Mouse (Mus musculus): ENCODE data around the gene Brdt. TPM values are rescaled to one million over a fixed set of nuclear protein-coding genes. Genes with fewer than 3 reads are reported as not detected.
A peak's percentile ranks its signal among the peaks of the same experiment; 100 is the strongest.

Brdt gene
- polyA plus RNA-seq, 1 experiment from 2014 or later: 0.64 TPM

GRCm38 (mm10) chr5:107342891-107343290 lies 11.9 kb downstream of the Brdt start:
- no peaks in the 10 kb centered on the region for H3K4me1 ChIP-seq
- H3K36me3 ChIP-seq: no peaks in the 10 kb centered on the region
- no peak overlapping the region for H3K27ac ChIP-seq (replicated peaks)
- H3K9me3 ChIP-seq: no peaks in the 10 kb centered on the region
- no peak overlapping the region for H3K4me2 ChIP-seq
- no peak overlapping the region for H3K4me3 ChIP-seq
- no peak for ATAC-seq (ENCODE audit: extremely low read depth, insufficient number of reproducible peaks, low FRiP score, low TSS enrichment)
- H3K27me3 ChIP-seq (replicated peaks): no peaks in the 10 kb centered on the region
- H3K9ac ChIP-seq: no peak overlapping the region
- 68% methylated on average over 6 of the region's 6 CpGs for WGBS

GRCm38 (mm10) chr5:107346214-107346613 lies 15.3 kb downstream of the Brdt start:
- 55% methylated on average over 1 of the region's 1 CpGs for WGBS
- Histone ChIP-seq H3K27ac (replicated peaks) (no peak overlapping the region), H3K36me3 (no peaks in the 10 kb centered on the region), H3K9me3 (no peaks in the 10 kb centered on the region), H3K9ac (no peak overlapping the region), H3K4me2 (no peak overlapping the region), H3K4me1 (no peaks in the 10 kb centered on the region), H3K27me3 (replicated peaks) (no peaks in the 10 kb centered on the region), H3K4me3 (no peak overlapping the region)
- no peak for ATAC-seq (ENCODE audit: extremely low read depth, insufficient number of reproducible peaks, low FRiP score, low TSS enrichment)

- Histone ChIP-seq H3K36me3 (no peaks in the 10 kb centered on the region), H3K27me3 (replicated peaks) (no peaks in the 10 kb centered on the region), H3K9ac (no peak overlapping the region), H3K4me1 (0 out of 2 replicates have a peak, but pooled peaks cover 6% of the 10 kb centered on the region), H3K4me3 (no peak overlapping the region), H3K27ac (replicated peaks) (no peak overlapping the region), H3K4me2 (no peak overlapping the region), H3K9me3 (no peaks in the 10 kb centered on the region)
- no peak for ATAC-seq (ENCODE audit: extremely low read depth, insufficient number of reproducible peaks, low FRiP score, low TSS enrichment)
- whole genome bisulfite sequencing: 81% methylated on average over 1 of the region's 1 CpGs
These were observed 21.6 kb downstream of the Brdt start for GRCm38 (mm10) chr5:107352566-107352965.

- Histone ChIP-seq H3K9me3 (no peaks in the 10 kb centered on the region), H3K4me3 (no peak overlapping the region), H3K36me3 (no peaks in the 10 kb centered on the region), H3K4me1 (0 out of 2 replicates have a peak, but pooled peaks cover 6% of the 10 kb centered on the region), H3K27ac (replicated peaks) (no peak overlapping the region), H3K4me2 (no peak overlapping the region), H3K27me3 (replicated peaks) (no peaks in the 10 kb centered on the region), H3K9ac (no peak overlapping the region)
- 56% methylated on average over 3 of the region's 3 CpGs for WGBS
- ATAC-seq (ENCODE audit: extremely low read depth, insufficient number of reproducible peaks, low FRiP score, low TSS enrichment): no peak
These were observed 23.0 kb downstream of the Brdt start for GRCm38 (mm10) chr5:107353981-107354380.

- WGBS: 0% methylated on average over 1 of the region's 1 CpGs
- no peak for ATAC-seq (ENCODE audit: extremely low read depth, insufficient number of reproducible peaks, low FRiP score, low TSS enrichment)
These were observed 24.8 kb downstream of the Brdt start for GRCm38 (mm10) chr5:107355801-107356200.

GRCm38 (mm10) chr5:107357723-107358122 lies 26.8 kb downstream of the Brdt start:
- no peaks in the 10 kb centered on the region for H3K9me3 ChIP-seq
- H3K4me1 ChIP-seq: peaks cover 10% of the 10 kb centered on the region; the same call in 1 of the 2 replicates
- WGBS: 83% methylated on average over 8 of the region's 8 CpGs
- ATAC-seq (ENCODE audit: extremely low read depth, insufficient number of reproducible peaks, low FRiP score, low TSS enrichment): no peak
- no peaks in the 10 kb centered on the region for H3K36me3 ChIP-seq
- H3K27me3 ChIP-seq (replicated peaks): no peaks in the 10 kb centered on the region
- H3K4me3 ChIP-seq: no peak overlapping the region
- no peak overlapping the region for H3K4me2 ChIP-seq
- H3K27ac ChIP-seq (replicated peaks): no peak overlapping the region
- no peak overlapping the region for H3K9ac ChIP-seq

More at GRCm38 (mm10) chr5:107355801-107356200, 24.8 kb downstream of the Brdt start:
- Histone ChIP-seq H3K4me2 (no peak overlapping the region), H3K27me3 (replicated peaks) (no peaks in the 10 kb centered on the region), H3K9me3 (no peaks in the 10 kb centered on the region), H3K9ac (no peak overlapping the region), H3K27ac (replicated peaks) (no peak overlapping the region), H3K4me3 (no peak overlapping the region), H3K4me1 (peaks cover 10% of the 10 kb centered on the region; the same call in 1 of the 2 replicates), H3K36me3 (no peaks in the 10 kb centered on the region)

GRCm38 (mm10) chr5:107359395-107360053 lies 28.6 kb downstream of the Brdt start:
- peak overlapping the region; percentile 75 for H3K4me2 ChIP-seq
- peak; percentile 97 for ATAC-seq (ENCODE audit: extremely low read depth, insufficient number of reproducible peaks, low FRiP score, low TSS enrichment)
- H3K4me1 ChIP-seq: peaks cover 10% of the 10 kb centered on the region; the same call in 1 of the 2 replicates
- H3K36me3 ChIP-seq: 0 out of 2 replicates have a peak, but pooled peaks cover 3% of the 10 kb centered on the region
- WGBS: under 1% methylated on average over 40 of the region's 40 CpGs
- H3K9ac ChIP-seq: peak overlapping the region; percentile 84
- H3K27ac ChIP-seq (replicated peaks): peak overlapping the region; percentile 75
- no peaks in the 10 kb centered on the region for H3K9me3 ChIP-seq
- no peaks in the 10 kb centered on the region for H3K27me3 ChIP-seq (replicated peaks)
- peak overlapping the region; percentile 66 for H3K4me3 ChIP-seq

GRCm38 (mm10) chr5:107360054-107360730 lies 29.2 kb downstream of the Brdt start:
- peak overlapping the region; percentile 75 for H3K4me2 ChIP-seq
- peak overlapping the region; percentile 84 for H3K9ac ChIP-seq
- peaks cover 10% of the 10 kb centered on the region; the same call in 1 of the 2 replicates for H3K4me1 ChIP-seq
- H3K27me3 ChIP-seq (replicated peaks): no peaks in the 10 kb centered on the region
- 0 out of 2 replicates have a peak, but pooled peaks cover 3% of the 10 kb centered on the region for H3K36me3 ChIP-seq
- H3K9me3 ChIP-seq: no peaks in the 10 kb centered on the region
- peak overlapping the region; percentile 66 for H3K4me3 ChIP-seq
- peak overlapping the region; percentile 75 for H3K27ac ChIP-seq (replicated peaks)
- ATAC-seq (ENCODE audit: extremely low read depth, insufficient number of reproducible peaks, low FRiP score, low TSS enrichment): no peak
- WGBS: 27% methylated on average over 9 of the region's 9 CpGs

GRCm38 (mm10) chr5:107370040-107370439 lies 39.1 kb downstream of the Brdt start:
- Histone ChIP-seq H3K36me3 (0 out of 2 replicates have a peak, but pooled peaks cover 6% of the 10 kb centered on the region), H3K4me3 (no peak overlapping the region), H3K9ac (no peak overlapping the region), H3K4me1 (no peaks in the 10 kb centered on the region), H3K27ac (replicated peaks) (no peak overlapping the region), H3K27me3 (replicated peaks) (no peaks in the 10 kb centered on the region), H3K4me2 (no peak overlapping the region), H3K9me3 (no peaks in the 10 kb centered on the region)
- no peak for ATAC-seq (ENCODE audit: extremely low read depth, insufficient number of reproducible peaks, low FRiP score, low TSS enrichment)
- 81% methylated on average over 3 of the region's 3 CpGs for whole genome bisulfite sequencing

- no peak for ATAC-seq (ENCODE audit: extremely low read depth, insufficient number of reproducible peaks, low FRiP score, low TSS enrichment)
- 64% methylated on average over 5 of the region's 5 CpGs for WGBS
- Histone ChIP-seq H3K9ac (no peak overlapping the region), H3K27ac (replicated peaks) (no peak overlapping the region), H3K36me3 (0 out of 2 replicates have a peak, but pooled peaks cover 6% of the 10 kb centered on the region), H3K4me2 (no peak overlapping the region), H3K9me3 (no peaks in the 10 kb centered on the region), H3K27me3 (replicated peaks) (no peaks in the 10 kb centered on the region), H3K4me3 (no peak overlapping the region), H3K4me1 (no peaks in the 10 kb centered on the region)
These were observed 40.4 kb downstream of the Brdt start for GRCm38 (mm10) chr5:107371335-107371734.

- Histone ChIP-seq H3K36me3 (0 out of 2 replicates have a peak, but pooled peaks cover 6% of the 10 kb centered on the region), H3K9me3 (no peaks in the 10 kb centered on the region), H3K9ac (no peak overlapping the region), H3K4me3 (no peak overlapping the region), H3K4me2 (no peak overlapping the region), H3K27me3 (replicated peaks) (no peaks in the 10 kb centered on the region), H3K27ac (replicated peaks) (no peak overlapping the region), H3K4me1 (peaks cover 2% of the 10 kb centered on the region)
- ATAC-seq (ENCODE audit: extremely low read depth, insufficient number of reproducible peaks, low FRiP score, low TSS enrichment): no peak
- 78% methylated on average over 4 of the region's 4 CpGs for WGBS
These were observed 42.3 kb downstream of the Brdt start for GRCm38 (mm10) chr5:107373256-107373655.

Measured in heart, embryonic 13.5 days (tissue).